Mouse (Mus musculus) hindbrain, embryonic 10.5 days (tissue): ENCODE results near the gene Glipr1l2. TPM values are rescaled to one million over a fixed set of nuclear protein-coding genes. Genes with fewer than 3 reads are reported as not detected.
"Not testable (repeated sequence)": the region's sequence is repeated elsewhere in the genome, so short reads cannot be mapped to it uniquely, and the experiment has no call there.

ENCODE experiments used
- DNase-seq: peaks from one replicate; pipeline ENCODE4 v3.0.0-alpha.2; 2017; ENCODE audit warnings: low spot score
- H3K27ac ChIP-seq: fragments of 300-500 bp; sonication (generic); 2 replicates; pipeline ENCODE4 v1.5.1; 2016; ENCODE audit warnings: mild to moderate bottlenecking, moderate library complexity
- H3K27me3 ChIP-seq: fragments of 300-500 bp; sonication (generic); 2 replicates; pipeline ENCODE4 v1.6.1; 2016; ENCODE audit warnings: mild to moderate bottlenecking; ENCODE audit not compliant: poor library complexity, insufficient read depth, severe bottlenecking
- H3K36me3 ChIP-seq: fragments of 300-500 bp; sonication (generic); 2 replicates; pipeline ENCODE4 v1.6.1; 2016; ENCODE audit warnings: mild to moderate bottlenecking, moderate library complexity
- H3K4me1 ChIP-seq: fragments of 300-500 bp; sonication (generic); replicated peaks from 2 replicates; pipeline ENCODE4 v1.6.1; 2016; ENCODE audit warnings: mild to moderate bottlenecking
- H3K4me3 ChIP-seq: fragments of 300-500 bp; sonication (generic); 2 replicates; pipeline ENCODE4 v1.5.1; 2016; ENCODE audit warnings: mild to moderate bottlenecking, moderate library complexity
- H3K9me3 ChIP-seq: fragments of 300-500 bp; sonication (generic); 2 replicates; pipeline ENCODE4 v1.6.1; 2016; ENCODE audit warnings: mild to moderate bottlenecking, moderate library complexity
- WGBS: fragments of 180-500 bp; shearing (Covaris S2); methylation state at CpG from one replicate; pipeline ENCODE4 v1.1.7; 2016; 5-methylcytosine and 5-hydroxymethylcytosine counted together
- polyA plus RNA-seq: library from polyadenylated mRNA; unstranded; fragments of >200 nt; fragmentation: Nextera tagmentation; extraction: Ambion mirVana; gene quantifications from 2 replicates; pipeline ENCODE4 v1.2.1, GENCODE M21; 2016

Gene Glipr1l2
- not detected in 2 replicates for polyA plus RNA-seq

- WGBS, result 94% methylated on average over 14 of the region's 14 CpGs
- Histone ChIP-seq H3K27me3 (no peaks in the 10 kb centered on the region), H3K9me3 (no peaks in the 10 kb centered on the region), H3K4me3 (no peak within 1 kb of the TSS), H3K27ac (no peak within 1 kb of the TSS), H3K4me1 (no peaks in the 10 kb centered on the region), H3K36me3 (no peaks in the 10 kb centered on the region)
- DNase-seq, result no peak
Measured at GRCm38 (mm10) chr10:112083157-112083556, at the start of gene Glipr1l2. Gene Glipr1l2, plus strand, starts transcription at chr10:112083354.

- not testable (repeated sequence) for H3K9me3 ChIP-seq, DNase-seq, H3K27me3 ChIP-seq, H3K36me3 ChIP-seq, H3K27ac ChIP-seq, H3K4me1 ChIP-seq, H3K4me3 ChIP-seq
- WGBS, result 78% methylated on average over 9 of the region's 9 CpGs
Measured at GRCm38 (mm10) chr10:112043523-112043922, 39.6 kb upstream of the Glipr1l2 start.

GRCm38 (mm10) chr10:112044283-112044682, 38.9 kb upstream of the Glipr1l2 start:
- not testable (repeated sequence) for H3K9me3 ChIP-seq, H3K27me3 ChIP-seq, H3K4me1 ChIP-seq, H3K36me3 ChIP-seq, H3K4me3 ChIP-seq, DNase-seq, H3K27ac ChIP-seq
- whole genome bisulfite sequencing, result 71% methylated on average over 14 of the region's 14 CpGs

GRCm38 (mm10) chr10:112051220-112051619, 31.9 kb upstream of the Glipr1l2 start:
- no peaks in the 10 kb centered on the region for H3K4me1 ChIP-seq
- no peaks in the 10 kb centered on the region for H3K27me3 ChIP-seq
- no peaks in the 10 kb centered on the region for H3K36me3 ChIP-seq
- H3K4me3 ChIP-seq, result no peak overlapping the region
- no peak for DNase-seq
- no peaks in the 10 kb centered on the region for H3K9me3 ChIP-seq
- H3K27ac ChIP-seq, result no peak overlapping the region

- H3K4me3 ChIP-seq, H3K36me3 ChIP-seq, H3K4me1 ChIP-seq, H3K27me3 ChIP-seq, H3K9me3 ChIP-seq, H3K27ac ChIP-seq: not testable (repeated sequence)
- WGBS, result 68% methylated on average over 2 of the region's 2 CpGs
- DNase-seq, result peak; percentile 35
Measured at GRCm38 (mm10) chr10:112051956-112052355, 31.2 kb upstream of the Glipr1l2 start.

- H3K4me3 ChIP-seq, result no peak within 1 kb of the TSS
- DNase-seq, result peak; percentile 72
- H3K9me3 ChIP-seq, result no peaks in the 10 kb centered on the region
- H3K36me3 ChIP-seq, result no peaks in the 10 kb centered on the region
- H3K27me3 ChIP-seq, result no peaks in the 10 kb centered on the region
- no peak within 1 kb of the TSS for H3K27ac ChIP-seq
- 45% methylated on average over 14 of the region's 14 CpGs for WGBS
- H3K4me1 ChIP-seq, result no peaks in the 10 kb centered on the region
Measured at GRCm38 (mm10) chr10:112059702-112060582, 23.2 kb upstream of the Glipr1l2 start, which contains the start of gene Glipr1l1. Gene Glipr1l1, plus strand, starts transcription at chr10:112060189.

- not testable (repeated sequence) for H3K4me3 ChIP-seq, DNase-seq, H3K4me1 ChIP-seq, H3K27me3 ChIP-seq, H3K27ac ChIP-seq, H3K36me3 ChIP-seq, H3K9me3 ChIP-seq
- WGBS, result 84% methylated on average over 6 of the region's 6 CpGs
Measured at GRCm38 (mm10) chr10:112060583-112060934, 22.6 kb upstream of the Glipr1l2 start.

- Histone ChIP-seq H3K4me3 (no peak overlapping the region), H3K36me3 (no peaks in the 10 kb centered on the region), H3K27me3 (no peaks in the 10 kb centered on the region), H3K9me3 (no peaks in the 10 kb centered on the region), H3K27ac (no peak overlapping the region), H3K4me1 (no peaks in the 10 kb centered on the region)
- 54% methylated on average over 2 of the region's 2 CpGs for WGBS
- DNase-seq, result no peak
Measured at GRCm38 (mm10) chr10:112080044-112080443, 3.1 kb upstream of the Glipr1l2 start.

GRCm38 (mm10) chr10:112105785-112106184, 22.6 kb downstream of the Glipr1l2 start:
- 8% methylated on average over 5 of the region's 5 CpGs for WGBS
- H3K36me3 ChIP-seq, H3K27ac ChIP-seq: not testable (repeated sequence)

GRCm38 (mm10) chr10:112110401-112110800, 27.2 kb downstream of the Glipr1l2 start:
- no peaks in the 10 kb centered on the region for H3K27me3 ChIP-seq
- H3K36me3 ChIP-seq, result no peaks in the 10 kb centered on the region
- H3K27ac ChIP-seq, result no peak overlapping the region
- no peak overlapping the region for H3K4me3 ChIP-seq
- H3K4me1 ChIP-seq, result no peaks in the 10 kb centered on the region
- no peaks in the 10 kb centered on the region for H3K9me3 ChIP-seq
- DNase-seq, result no peak
- 94% methylated on average over 7 of the region's 7 CpGs for WGBS

More at GRCm38 (mm10) chr10:112105785-112106184, 22.6 kb downstream of the Glipr1l2 start:
- H3K4me3 ChIP-seq, H3K27me3 ChIP-seq, H3K4me1 ChIP-seq: not testable (repeated sequence)
- DNase-seq, result peak; percentile 59
- H3K9me3 ChIP-seq, result peaks cover 16% of the 10 kb centered on the region; the same call in 1 of the 2 replicates

GRCm38 (mm10) chr10:112125090-112125489, 41.9 kb downstream of the Glipr1l2 start:
- H3K27ac ChIP-seq, H3K27me3 ChIP-seq, H3K4me1 ChIP-seq, H3K36me3 ChIP-seq, H3K9me3 ChIP-seq, H3K4me3 ChIP-seq, DNase-seq: not testable (repeated sequence)
- 84% methylated on average over 2 of the region's 2 CpGs for WGBS

GRCm38 (mm10) chr10:112127682-112128230, 44.6 kb downstream of the Glipr1l2 start:
- H3K36me3 ChIP-seq, H3K4me1 ChIP-seq, H3K27me3 ChIP-seq, DNase-seq, H3K27ac ChIP-seq, H3K9me3 ChIP-seq, H3K4me3 ChIP-seq: not testable (repeated sequence)
- 82% methylated on average over 6 of the region's 6 CpGs for WGBS

GRCm38 (mm10) chr10:112132194-112132593, 49.0 kb downstream of the Glipr1l2 start:
- WGBS, result 91% methylated on average over 3 of the region's 3 CpGs

More at GRCm38 (mm10) chr10:112132194-112132593, 49.0 kb downstream of the Glipr1l2 start:
- Histone ChIP-seq H3K27me3 (no peaks in the 10 kb centered on the region), H3K4me3 (no peak overlapping the region), H3K27ac (no peak overlapping the region), H3K4me1 (no peaks in the 10 kb centered on the region), H3K36me3 (no peaks in the 10 kb centered on the region), H3K9me3 (no peaks in the 10 kb centered on the region)
- DNase-seq, result no peak
